Mouse (Mus musculus): ENCODE data around the gene Tspan13. TPM values are rescaled to one million over a fixed set of nuclear protein-coding genes. Genes with fewer than 3 reads are reported as not detected.

The Tspan13 gene
- 1.7 TPM for polyA plus RNA-seq (2014; fragmentation: Illumina TruSeq; extraction: RNeasy Lipid Tissue Mini Kit (QIAGEN cat#74804); ENCODE audit: low read depth, low replicate concordance)

DNA sequence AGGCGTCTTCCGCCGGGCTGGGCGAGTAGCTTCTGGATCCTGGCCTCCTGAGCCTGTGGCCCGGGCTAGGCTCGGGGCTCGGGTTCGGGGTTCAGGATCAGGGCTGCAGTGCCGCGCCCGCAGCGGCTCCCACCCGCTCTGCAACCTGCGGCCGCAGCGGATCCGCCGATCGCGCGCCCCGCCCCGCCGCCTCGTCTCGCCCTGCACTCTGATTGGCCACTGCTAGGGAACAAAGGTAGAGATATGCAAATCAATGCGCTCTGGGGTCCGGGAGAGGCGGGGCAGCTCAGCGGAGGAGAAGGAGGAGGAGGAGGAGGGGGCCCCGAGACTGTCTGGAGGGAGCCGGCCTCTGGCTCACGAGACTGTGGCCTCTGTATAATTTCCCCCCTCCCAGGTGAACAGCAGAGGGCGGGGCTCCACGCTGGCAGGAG is at the start of gene Tspan13:
Gene Tspan13 (minus strand): TSS at position 153 of the 431 bp plus-strand sequence.

DNA sequence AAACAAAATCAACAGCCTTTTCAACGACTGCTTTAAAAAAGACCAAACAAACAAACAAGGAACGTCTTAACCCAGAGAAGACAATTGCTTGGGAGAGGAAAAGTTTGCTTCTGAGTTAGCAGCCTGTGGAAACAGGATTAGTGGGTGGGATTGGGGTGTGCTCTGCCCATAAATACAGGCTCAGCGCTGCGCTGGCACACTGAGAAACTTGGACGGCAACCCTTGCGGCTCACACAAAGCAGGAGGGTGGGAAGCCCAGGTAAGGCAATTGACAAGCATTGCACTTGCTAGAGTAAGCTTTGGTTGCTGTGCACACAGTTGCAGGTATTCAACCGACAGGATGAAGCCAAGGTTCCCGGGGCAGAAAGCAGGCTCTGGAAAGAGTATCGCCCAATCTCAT is 49.6 kb downstream of the Tspan13 start, which contains the start of gene Agr2:
Gene Agr2 (plus strand): TSS at position 197 of the 400 bp plus-strand sequence.

Other genes starting within 250 kb of the Tspan13 start
- gene Agr3, start 116.9 kb downstream of the Tspan13 start, polyA plus RNA-seq (2014; fragmentation: Illumina TruSeq; extraction: RNeasy Lipid Tissue Mini Kit (QIAGEN cat#74804); ENCODE audit: low read depth, low replicate concordance) = not detected
- not detected for gene Agr2, start 49.6 kb downstream of the Tspan13 start, polyA plus RNA-seq (2014; fragmentation: Illumina TruSeq; extraction: RNeasy Lipid Tissue Mini Kit (QIAGEN cat#74804); ENCODE audit: low read depth, low replicate concordance)
- gene Ankmy2, start 114.6 kb upstream of the Tspan13 start, polyA plus RNA-seq (2014; fragmentation: Illumina TruSeq; extraction: RNeasy Lipid Tissue Mini Kit (QIAGEN cat#74804); ENCODE audit: low read depth, low replicate concordance) = 9.6 TPM
- gene Bzw2, start 115.6 kb upstream of the Tspan13 start, polyA plus RNA-seq (2014; fragmentation: Illumina TruSeq; extraction: RNeasy Lipid Tissue Mini Kit (QIAGEN cat#74804); ENCODE audit: low read depth, low replicate concordance) = 7.5 TPM
- gene Lrrc72, start 210.9 kb upstream of the Tspan13 start, polyA plus RNA-seq (2014; fragmentation: Illumina TruSeq; extraction: RNeasy Lipid Tissue Mini Kit (QIAGEN cat#74804); ENCODE audit: low read depth, low replicate concordance) = not detected